Mouse (Mus musculus): ENCODE results near the gene Olfr1031. TPM values are rescaled to one million over a fixed set of nuclear protein-coding genes. Genes with fewer than 3 reads are reported as not detected.
"Not testable (repeated sequence)": the region's sequence is repeated elsewhere in the genome, so short reads cannot be mapped to it uniquely, and the experiment has no call there.

The Olfr1031 gene
- not detected in 2 replicates for polyA plus RNA-seq (2016; fragmentation: Nextera tagmentation; extraction: Ambion mirVana)

DNA sequence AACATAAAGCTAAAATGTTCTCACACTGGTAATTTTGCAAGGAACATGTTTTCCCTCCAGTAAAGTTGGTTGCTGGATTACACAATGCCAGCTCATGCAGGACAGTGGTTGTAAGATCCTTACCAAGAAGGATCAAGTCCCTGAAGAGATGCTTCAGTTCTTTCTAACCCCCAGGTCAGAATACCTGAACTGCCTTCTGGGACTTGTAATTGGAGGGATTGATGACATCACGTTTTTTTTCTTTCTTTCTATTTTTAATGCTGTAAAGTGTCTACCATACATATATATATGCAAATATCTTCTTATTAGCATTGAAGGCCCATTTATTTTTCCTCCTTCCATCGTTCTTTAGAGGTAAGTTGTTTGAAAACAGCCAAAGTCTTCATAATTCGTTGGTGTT, at the start of gene Olfr1031:
Gene Olfr1031 (plus strand): TSS at position 301 of the 400 bp plus-strand sequence.
- no peaks in the 10 kb centered on the region for H3K4me1 ChIP-seq (replicated peaks)
- 70% methylated on average over 3 of the region's 3 CpGs for WGBS
- no peak within 1 kb of the TSS for H3K27ac ChIP-seq
- no peak within 1 kb of the TSS for H3K4me3 ChIP-seq
- no peaks in the 10 kb centered on the region for H3K27me3 ChIP-seq (ENCODE audit: insufficient read depth, poor library complexity, severe bottlenecking)
- H3K9me3 ChIP-seq, result no peaks in the 10 kb centered on the region
- no peak for DNase-seq (ENCODE audit: low spot score)
- no peaks in the 10 kb centered on the region for H3K36me3 ChIP-seq

GRCm38 (mm10) chr2:85950137-85950536, 40.0 kb upstream of the Olfr1031 start, which contains the start of gene Olfr1028:
Olfr1028 (plus strand) TSS chr2:85950437.
- no peaks in the 10 kb centered on the region for H3K36me3 ChIP-seq
- no peak within 1 kb of the TSS for H3K27ac ChIP-seq
- no peak within 1 kb of the TSS for H3K4me3 ChIP-seq
- DNase-seq (ENCODE audit: low spot score), result no peak
- no peaks in the 10 kb centered on the region for H3K4me1 ChIP-seq (replicated peaks)
- WGBS, result 85% methylated on average over 1 of the region's 1 CpGs
- no peaks in the 10 kb centered on the region for H3K9me3 ChIP-seq
- no peaks in the 10 kb centered on the region for H3K27me3 ChIP-seq (ENCODE audit: insufficient read depth, poor library complexity, severe bottlenecking)

GRCm38 (mm10) chr2:85973595-85973994, 16.5 kb upstream of the Olfr1031 start, which contains the start of gene Olfr1029:
Olfr1029 (plus strand) TSS chr2:85973895.
- H3K4me1 ChIP-seq (replicated peaks), result no peaks in the 10 kb centered on the region
- 92% methylated on average over 2 of the region's 2 CpGs for WGBS
- H3K9me3 ChIP-seq, result no peaks in the 10 kb centered on the region
- H3K27me3 ChIP-seq (ENCODE audit: insufficient read depth, poor library complexity, severe bottlenecking), result no peaks in the 10 kb centered on the region
- no peaks in the 10 kb centered on the region for H3K36me3 ChIP-seq
- no peak within 1 kb of the TSS for H3K4me3 ChIP-seq
- H3K27ac ChIP-seq, result no peak within 1 kb of the TSS
- DNase-seq (ENCODE audit: low spot score), result no peak

DNA sequence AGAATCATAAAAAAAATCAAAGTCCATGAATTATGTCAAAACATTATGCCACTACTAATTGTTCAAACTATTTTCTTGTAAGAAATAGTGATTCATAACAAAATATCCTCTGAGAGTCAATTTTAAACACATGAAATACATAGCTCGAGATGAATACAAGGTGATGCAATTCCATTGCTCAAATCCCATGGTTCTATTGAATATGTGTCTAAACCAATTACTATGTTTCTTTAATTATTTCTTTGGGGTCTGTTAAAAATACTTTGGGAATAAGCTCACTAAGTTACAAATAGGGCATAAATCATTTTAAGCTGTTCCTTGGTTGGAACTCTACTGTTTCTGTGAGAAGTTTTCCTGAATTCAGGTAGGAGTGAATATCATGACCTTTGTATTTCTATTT, 11.1 kb upstream of the Olfr1031 start, which contains the start of gene Olfr1030:
Gene Olfr1030 (plus strand): TSS at position 301 of the 400 bp plus-strand sequence.
- Histone ChIP-seq H3K27ac (no peak within 1 kb of the TSS), H3K4me3 (no peak within 1 kb of the TSS), H3K27me3 (ENCODE audit: insufficient read depth, poor library complexity, severe bottlenecking) (no peaks in the 10 kb centered on the region), H3K9me3 (no peaks in the 10 kb centered on the region), H3K36me3 (no peaks in the 10 kb centered on the region), H3K4me1 (replicated peaks) (no peaks in the 10 kb centered on the region)
- no peak for DNase-seq (ENCODE audit: low spot score)
- WGBS, result 82% methylated on average over 1 of the region's 1 CpGs

GRCm38 (mm10) chr2:86005240-86005639, 15.1 kb downstream of the Olfr1031 start, which contains the start of gene Olfr1032:
Olfr1032 (plus strand) TSS chr2:86005540.
- no peaks in the 10 kb centered on the region for H3K9me3 ChIP-seq
- H3K36me3 ChIP-seq, result no peaks in the 10 kb centered on the region
- H3K4me3 ChIP-seq, result no peak within 1 kb of the TSS
- WGBS, result 89% methylated on average over 7 of the region's 7 CpGs
- H3K27ac ChIP-seq, result no peak within 1 kb of the TSS
- no peaks in the 10 kb centered on the region for H3K4me1 ChIP-seq (replicated peaks)
- no peaks in the 10 kb centered on the region for H3K27me3 ChIP-seq (ENCODE audit: insufficient read depth, poor library complexity, severe bottlenecking)
- DNase-seq (ENCODE audit: low spot score), result no peak

DNA sequence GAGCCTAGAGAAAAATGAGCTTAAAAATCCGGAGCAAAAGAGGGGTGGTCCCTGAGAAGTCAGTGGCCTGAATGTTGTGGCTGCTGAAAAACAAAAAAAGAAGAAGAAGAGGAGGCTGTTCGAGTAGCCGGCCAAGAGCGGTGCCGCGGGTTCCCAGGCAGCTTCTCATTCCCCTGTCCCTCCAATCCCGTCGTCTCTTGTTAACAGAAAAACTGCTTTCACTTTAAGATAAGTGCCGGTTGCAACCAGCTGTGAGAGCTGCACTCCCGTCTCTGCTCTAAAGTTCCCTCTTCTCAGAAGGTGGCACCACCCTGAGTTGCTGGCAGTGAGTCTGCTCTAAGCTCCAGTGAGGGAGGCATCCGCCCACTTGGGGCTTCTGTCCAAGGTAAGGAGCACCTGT, 30.3 kb downstream of the Olfr1031 start, which contains the start of gene Olfr1033:
Gene Olfr1033 (plus strand): TSS at position 228 of the 400 bp plus-strand sequence.
- not testable (repeated sequence) for H3K36me3 ChIP-seq
- H3K4me3 ChIP-seq, result peak within 1 kb of the TSS; percentile 45

GRCm38 (mm10) chr2:86021518-86021917, 31.4 kb downstream of the Olfr1031 start:
- not testable (repeated sequence) for H3K4me1 ChIP-seq (replicated peaks); H3K4me3 ChIP-seq; H3K27me3 ChIP-seq (ENCODE audit: insufficient read depth, poor library complexity, severe bottlenecking); H3K27ac ChIP-seq; H3K9me3 ChIP-seq; DNase-seq (ENCODE audit: low spot score); H3K36me3 ChIP-seq
- 84% methylated on average over 8 of the region's 9 CpGs for WGBS

More for the DNA sequence above, 30.3 kb downstream of the Olfr1031 start, which contains the start of gene Olfr1033:
- DNase-seq (ENCODE audit: low spot score), result peak; percentile 8
- not testable (repeated sequence) for H3K27me3 ChIP-seq (ENCODE audit: insufficient read depth, poor library complexity, severe bottlenecking); H3K9me3 ChIP-seq; H3K4me1 ChIP-seq (replicated peaks); H3K27ac ChIP-seq
- 5% methylated on average over 11 of the region's 11 CpGs for WGBS

Other genes with a start within 250 kb of the Olfr1031 start
- not detected in 2 replicates for gene Olfr1012, start 227.5 kb upstream of the Olfr1031 start, polyA plus RNA-seq (2016; fragmentation: Nextera tagmentation; extraction: Ambion mirVana)
- gene Olfr1013, start 223.2 kb upstream of the Olfr1031 start, polyA plus RNA-seq (2016; fragmentation: Nextera tagmentation; extraction: Ambion mirVana), result not detected in 2 replicates
- gene Olfr1014, start 217.6 kb upstream of the Olfr1031 start, polyA plus RNA-seq (2016; fragmentation: Nextera tagmentation; extraction: Ambion mirVana), result not detected in 2 replicates
- not detected in 2 replicates for gene Olfr1015, start 208.3 kb upstream of the Olfr1031 start, polyA plus RNA-seq (2016; fragmentation: Nextera tagmentation; extraction: Ambion mirVana)
- not detected in 2 replicates for gene Olfr1016, start 187.8 kb upstream of the Olfr1031 start, polyA plus RNA-seq (2016; fragmentation: Nextera tagmentation; extraction: Ambion mirVana)
- not detected in 2 replicates for gene Olfr1018, start 171.8 kb upstream of the Olfr1031 start, polyA plus RNA-seq (2016; fragmentation: Nextera tagmentation; extraction: Ambion mirVana)
- not detected in 2 replicates for gene Olfr1019, start 144.8 kb upstream of the Olfr1031 start, polyA plus RNA-seq (2016; fragmentation: Nextera tagmentation; extraction: Ambion mirVana)
- not detected in 2 replicates for gene Olfr1020, start 143.3 kb upstream of the Olfr1031 start, polyA plus RNA-seq (2016; fragmentation: Nextera tagmentation; extraction: Ambion mirVana)
- not detected in 2 replicates for gene Olfr1022, start 121.7 kb upstream of the Olfr1031 start, polyA plus RNA-seq (2016; fragmentation: Nextera tagmentation; extraction: Ambion mirVana)
- not detected in 2 replicates for gene Olfr1023, start 104.7 kb upstream of the Olfr1031 start, polyA plus RNA-seq (2016; fragmentation: Nextera tagmentation; extraction: Ambion mirVana)
- gene Olfr1024, start 85.3 kb upstream of the Olfr1031 start, polyA plus RNA-seq (2016; fragmentation: Nextera tagmentation; extraction: Ambion mirVana), result not detected in 2 replicates
- gene Olfr1025-ps1, start 75.1 kb upstream of the Olfr1031 start, polyA plus RNA-seq (2016; fragmentation: Nextera tagmentation; extraction: Ambion mirVana), result not detected in 2 replicates
- gene Olfr1026, start 68.7 kb upstream of the Olfr1031 start, polyA plus RNA-seq (2016; fragmentation: Nextera tagmentation; extraction: Ambion mirVana), result not detected in 2 replicates
- gene Olfr1028, start 39.9 kb upstream of the Olfr1031 start, polyA plus RNA-seq (2016; fragmentation: Nextera tagmentation; extraction: Ambion mirVana), result not detected in 2 replicates
- gene Olfr1029, start 16.4 kb upstream of the Olfr1031 start, polyA plus RNA-seq (2016; fragmentation: Nextera tagmentation; extraction: Ambion mirVana), result not detected in 2 replicates
- gene Olfr1030, start 11.0 kb upstream of the Olfr1031 start, polyA plus RNA-seq (2016; fragmentation: Nextera tagmentation; extraction: Ambion mirVana), result not detected in 2 replicates
- not detected in 2 replicates for gene Olfr1032, start 15.2 kb downstream of the Olfr1031 start, polyA plus RNA-seq (2016; fragmentation: Nextera tagmentation; extraction: Ambion mirVana)
- not detected in 2 replicates for gene Olfr1033, start 30.3 kb downstream of the Olfr1031 start, polyA plus RNA-seq (2016; fragmentation: Nextera tagmentation; extraction: Ambion mirVana)
- not detected in 2 replicates for gene Olfr1034, start 55.6 kb downstream of the Olfr1031 start, polyA plus RNA-seq (2016; fragmentation: Nextera tagmentation; extraction: Ambion mirVana)
- not detected in 2 replicates for gene Olfr1036, start 83.7 kb downstream of the Olfr1031 start, polyA plus RNA-seq (2016; fragmentation: Nextera tagmentation; extraction: Ambion mirVana)
- not detected in 2 replicates for gene Olfr1037, start 97.1 kb downstream of the Olfr1031 start, polyA plus RNA-seq (2016; fragmentation: Nextera tagmentation; extraction: Ambion mirVana)
- gene Olfr1039, start 145.6 kb downstream of the Olfr1031 start, polyA plus RNA-seq (2016; fragmentation: Nextera tagmentation; extraction: Ambion mirVana), result not detected in 2 replicates
- not detected in 2 replicates for gene Olfr1040, start 156.4 kb downstream of the Olfr1031 start, polyA plus RNA-seq (2016; fragmentation: Nextera tagmentation; extraction: Ambion mirVana)
- not detected in 2 replicates for gene Olfr1042, start 171.5 kb downstream of the Olfr1031 start, polyA plus RNA-seq (2016; fragmentation: Nextera tagmentation; extraction: Ambion mirVana)
- not detected in 2 replicates for gene Olfr1043, start 177.2 kb downstream of the Olfr1031 start, polyA plus RNA-seq (2016; fragmentation: Nextera tagmentation; extraction: Ambion mirVana)
- not detected in 2 replicates for gene Olfr1044, start 187.5 kb downstream of the Olfr1031 start, polyA plus RNA-seq (2016; fragmentation: Nextera tagmentation; extraction: Ambion mirVana)
- not detected in 2 replicates for gene Olfr52, start 195.4 kb downstream of the Olfr1031 start, polyA plus RNA-seq (2016; fragmentation: Nextera tagmentation; extraction: Ambion mirVana)
- gene Olfr1045, start 212.7 kb downstream of the Olfr1031 start, polyA plus RNA-seq (2016; fragmentation: Nextera tagmentation; extraction: Ambion mirVana), result not detected in 2 replicates
- not detected in 2 replicates for gene Olfr1046, start 229.0 kb downstream of the Olfr1031 start, polyA plus RNA-seq (2016; fragmentation: Nextera tagmentation; extraction: Ambion mirVana)
- gene Olfr1047, start 241.1 kb downstream of the Olfr1031 start, polyA plus RNA-seq (2016; fragmentation: Nextera tagmentation; extraction: Ambion mirVana), result not detected in 2 replicates
- not detected in 2 replicates for gene Olfr1048, start 250.0 kb downstream of the Olfr1031 start, polyA plus RNA-seq (2016; fragmentation: Nextera tagmentation; extraction: Ambion mirVana)

Measured in hindbrain, embryonic 10.5 days (tissue).